Mouse (Mus musculus) left cerebral cortex, adult 2 months (tissue): ENCODE measurements around the gene Chek2. TPM values are rescaled to one million over a fixed set of nuclear protein-coding genes. Genes with fewer than 3 reads are reported as not detected.
"Not testable (repeated sequence)": the region's sequence is repeated elsewhere in the genome, so short reads cannot be mapped to it uniquely, and the experiment has no call there.

Source experiments
- DNase-seq, 2 experiments: peaks; one replicate each; pipeline ENCODE4 v3.0.0; 2021 to 2022; ENCODE audit warnings: low spot score in 2 of 2, mixed read lengths in 1 of 2; ENCODE audit errors: extremely low spot score in 1 of 2
- H3K27ac ChIP-seq: fragments of 200-600 bp; 2 replicates; pipeline ENCODE4 v1.8.1; 2022
- H3K4me3 ChIP-seq: fragments of 200-600 bp; 2 replicates; pipeline ENCODE4 v1.8.1; 2022
- CTCF ChIP-seq: fragments of 200-600 bp; IDR thresholded peaks from 2 replicates; pipeline ENCODE4 v1.8.1; 2022; ENCODE audit warnings: antibody characterized with exemption, mild to moderate bottlenecking, moderate library complexity
- intact Hi-C: fragments of 180-260 bp; cut with DNase I; formaldehyde crosslinking; loops from one replicate; pipeline ENCODE4 v1.15.1; 2025
- total RNA-seq, 2 experiments: library from RNA; stranded (reverse); gene quantifications; 2 replicates each; pipeline ENCODE4 v1.2.3; 2021

Chek2 gene
- total RNA-seq, 2 experiments from 2014 or later, result 0.59 to 0.91 TPM

- no peak for DNase-seq
- TF ChIP-seq CTCF, result no peak
- H3K27ac ChIP-seq, result no peak overlapping the region
- intact Hi-C loops, result no loop called here
- no peak overlapping the region for H3K4me3 ChIP-seq
Measured at GRCm38 (mm10) chr5:110841046-110841862, 1.5 kb downstream of the Chek2 start.

- DNase-seq, result no peak
- TF ChIP-seq CTCF, result peak; percentile 16
- intact Hi-C loops, result no loop called here
Measured at GRCm38 (mm10) chr5:110852990-110853389, 13.2 kb downstream of the Chek2 start.

GRCm38 (mm10) chr5:110857091-110857490 is 17.3 kb downstream of the Chek2 start:
- Histone ChIP-seq H3K4me3 (no peak overlapping the region), H3K27ac (no peak overlapping the region)
- DNase-seq, result no peak
- intact Hi-C loops, result loop anchor here (5.0 kb wide), 1 partner anchor 60 kb away; no protein-coding TSS in a partner anchor
- no peak for TF ChIP-seq CTCF

More at GRCm38 (mm10) chr5:110852990-110853389, 13.2 kb downstream of the Chek2 start:
- Histone ChIP-seq H3K27ac (no peak overlapping the region), H3K4me3 (no peak overlapping the region)

GRCm38 (mm10) chr5:110859013-110859650 is 19.4 kb downstream of the Chek2 start:
- Histone ChIP-seq H3K4me3 (peak overlapping the region; percentile 39), H3K27ac (peak overlapping the region; percentile 77)
- TF ChIP-seq CTCF, result no peak
- intact Hi-C loops, result loop anchor here (5.0 kb wide), 1 partner anchor 58 kb away; no protein-coding TSS in a partner anchor
- DNase-seq, result no peak

- TF ChIP-seq CTCF, result no peak
- DNase-seq, result no peak
- intact Hi-C loops, result no loop called here
- H3K27ac ChIP-seq, result peak overlapping the region; percentile 77; the same call in 1 of the 2 replicates
- H3K4me3 ChIP-seq, result no peak overlapping the region
Measured at GRCm38 (mm10) chr5:110860445-110860844, 20.7 kb downstream of the Chek2 start.

- intact Hi-C loops, result no loop called here
- DNase-seq, result no peak
- no peak for TF ChIP-seq CTCF
Measured at GRCm38 (mm10) chr5:110868460-110868859, 28.7 kb downstream of the Chek2 start.

GRCm38 (mm10) chr5:110869242-110869669 is 29.5 kb downstream of the Chek2 start:
- intact Hi-C loops, result no loop called here
- Histone ChIP-seq H3K27ac (no peak overlapping the region), H3K4me3 (no peak overlapping the region)
- TF ChIP-seq CTCF, result no peak
- peak in 1 of 2 experiments; percentile 11 for DNase-seq

More at GRCm38 (mm10) chr5:110868460-110868859, 28.7 kb downstream of the Chek2 start:
- no peak overlapping the region for H3K4me3 ChIP-seq
- no peak overlapping the region for H3K27ac ChIP-seq

GRCm38 (mm10) chr5:110873160-110873559 is 33.4 kb downstream of the Chek2 start:
- Histone ChIP-seq H3K4me3 (no peak overlapping the region), H3K27ac (no peak overlapping the region)
- no peak for TF ChIP-seq CTCF
- intact Hi-C loops, result no loop called here
- DNase-seq, result no peak

GRCm38 (mm10) chr5:110874711-110875110 is 34.9 kb downstream of the Chek2 start:
- TF ChIP-seq CTCF, result no peak
- H3K4me3 ChIP-seq, result no peak overlapping the region
- no peak overlapping the region for H3K27ac ChIP-seq
- no peak for DNase-seq
- intact Hi-C loops, result no loop called here

GRCm38 (mm10) chr5:110875286-110875685 is 35.5 kb downstream of the Chek2 start:
- intact Hi-C loops, result no loop called here
- Histone ChIP-seq H3K27ac (no peak overlapping the region), H3K4me3 (no peak overlapping the region)
- no peak for DNase-seq
- TF ChIP-seq CTCF, result no peak

GRCm38 (mm10) chr5:110877666-110878505 is 38.1 kb downstream of the Chek2 start:
- no peak for DNase-seq
- no peak overlapping the region for H3K27ac ChIP-seq
- no peak for TF ChIP-seq CTCF
- no peak overlapping the region for H3K4me3 ChIP-seq
- intact Hi-C loops, result no loop called here

GRCm38 (mm10) chr5:110878526-110878925 is 38.7 kb downstream of the Chek2 start:
- H3K4me3 ChIP-seq, intact Hi-C loops, H3K27ac ChIP-seq, DNase-seq: not testable (repeated sequence)
